Mouse (Mus musculus) megakaryocyte, adult 5-6 weeks (primary cell): ENCODE measurements around the gene Mtg1. TPM values are rescaled to one million over a fixed set of nuclear protein-coding genes. Genes with fewer than 3 reads are reported as not detected.

Experiments
- ATAC-seq: 2 replicates; pipeline ENCODE4 v1.8.0; 2016; ENCODE audit warnings: mild to moderate bottlenecking, inconsistent platforms; ENCODE audit not compliant: poor library complexity, severe bottlenecking
- total RNA-seq, 2 experiments: library from RNA; stranded (forward) in 1 of 2; stranded (reverse) in 1 of 2; fragments of 153-499, 151-499 nt in 1 of 2; fragments of 221-1000, 200-1000 nt in 1 of 2; gene quantifications; 2 replicates each; pipeline versions ENCODE4 v1.2.3 to v1.2.4; 2015 to 2017

Gene Mtg1
- total RNA-seq, 2 experiments from 2014 or later = 5.9 to 10.2 TPM

DNA sequence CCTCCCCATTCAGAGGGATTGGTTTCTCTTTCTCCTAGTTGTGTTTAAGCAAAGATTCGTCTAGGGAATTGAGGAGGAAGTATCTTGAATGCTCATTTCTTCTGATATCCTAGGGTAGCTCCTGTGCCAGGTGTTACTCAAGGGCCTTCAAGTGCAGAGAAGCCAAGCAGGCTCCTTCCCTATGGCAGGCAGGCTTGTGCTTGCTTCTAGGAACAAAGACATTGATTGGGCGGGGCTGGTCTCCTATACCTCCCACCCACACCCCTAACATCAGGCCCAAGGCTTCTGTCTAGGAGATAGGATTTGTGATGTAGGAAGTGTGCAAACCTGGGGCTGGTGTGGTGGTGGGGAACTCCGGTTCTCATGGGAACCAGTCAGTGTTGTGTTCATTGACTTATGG lies 10.4 kb upstream of the Mtg1 start:
- no peak for ATAC-seq

DNA sequence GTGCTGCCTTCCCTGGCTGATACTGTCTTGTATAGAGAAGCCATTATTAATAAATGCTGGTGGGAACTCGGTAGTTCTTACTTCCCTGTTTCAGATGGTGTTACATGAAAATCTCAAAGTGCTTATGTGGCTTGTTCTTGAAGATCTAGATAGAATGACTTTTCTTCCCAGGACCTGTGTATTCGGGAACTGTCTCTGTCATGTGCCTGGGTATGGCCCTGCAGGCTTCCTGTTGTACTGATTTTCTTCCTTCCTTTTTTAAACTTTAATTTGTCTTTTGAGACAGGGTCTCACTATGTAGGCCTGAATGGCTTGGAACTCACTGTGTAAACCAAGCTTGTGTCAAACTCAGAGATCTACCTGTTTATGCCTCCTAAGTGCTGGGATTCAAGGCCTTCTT lies 9.5 kb upstream of the Mtg1 start:
- ATAC-seq = no peak

DNA sequence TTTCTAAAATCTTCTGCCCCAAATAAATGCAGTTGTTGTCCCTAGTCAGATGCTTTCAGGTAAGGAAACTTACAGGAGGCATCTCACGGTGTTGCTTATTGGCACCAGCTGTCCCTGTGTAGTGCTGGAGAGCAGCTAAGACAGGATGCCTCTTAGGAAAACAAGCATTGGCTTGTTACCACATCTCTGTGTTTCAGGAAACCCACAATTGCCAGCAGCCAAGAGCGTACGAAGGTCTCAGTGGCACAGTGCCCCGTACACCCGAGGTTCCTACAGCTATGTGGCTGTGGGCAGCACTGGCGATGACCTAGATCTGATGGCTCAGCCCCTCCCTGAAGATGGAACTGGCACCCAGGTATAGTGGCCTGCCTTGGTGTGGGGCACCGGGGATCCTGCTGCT lies 5.2 kb upstream of the Mtg1 start:
- ATAC-seq = peak; percentile 49

DNA sequence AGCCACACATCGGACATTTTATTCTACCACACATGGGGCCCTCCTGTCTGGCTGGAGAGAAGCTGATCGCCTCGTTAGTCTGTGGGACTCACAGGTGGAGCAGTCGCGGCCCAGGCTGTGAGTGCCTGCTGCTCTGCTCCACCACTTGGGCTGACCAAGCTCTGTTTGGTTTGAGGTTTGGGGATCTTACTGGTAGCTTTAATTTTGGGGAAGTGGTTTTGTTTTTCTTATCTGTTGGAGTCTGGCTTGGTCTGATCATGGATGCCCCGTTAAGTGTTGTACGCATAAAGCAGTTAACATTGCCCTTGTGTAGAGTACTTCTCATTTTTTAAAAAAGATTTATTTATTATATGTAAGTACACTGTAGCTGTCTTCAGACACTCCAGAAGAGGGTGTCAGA lies 3.3 kb upstream of the Mtg1 start:
- peak; percentile 36 for ATAC-seq

DNA sequence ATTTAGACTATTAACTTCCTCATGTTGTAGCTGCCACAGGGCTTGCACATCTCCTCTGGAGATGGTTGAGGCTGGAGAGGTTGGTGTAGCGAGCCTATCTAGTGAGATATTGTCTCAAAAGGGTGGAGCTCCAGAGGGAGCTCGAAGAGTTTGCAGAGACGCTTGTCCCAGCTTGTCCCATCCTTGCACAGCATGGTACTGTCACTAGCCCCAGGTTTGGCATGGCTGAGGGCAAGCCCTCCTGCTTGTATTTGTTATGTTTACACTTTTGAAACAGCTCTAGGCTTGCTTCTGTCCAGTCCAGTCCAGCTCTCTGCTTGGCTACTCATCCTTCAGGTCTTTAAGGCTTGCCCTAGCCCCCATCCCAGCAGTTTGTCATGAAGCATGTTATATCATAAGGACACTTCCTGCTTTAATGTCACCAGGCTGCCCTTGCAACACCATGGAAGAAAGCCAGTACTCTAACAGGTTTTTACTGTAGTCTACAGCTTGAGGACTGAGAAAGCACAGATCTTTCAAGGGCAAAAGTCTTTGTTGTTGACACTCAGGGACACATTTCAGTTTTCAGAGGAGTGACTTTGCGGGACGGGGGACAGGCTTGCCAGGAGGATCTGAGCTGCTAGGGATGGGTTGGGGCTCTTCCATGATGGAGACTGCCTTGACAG lies 2.1 kb upstream of the Mtg1 start:
- peak; percentile 25 for ATAC-seq

DNA sequence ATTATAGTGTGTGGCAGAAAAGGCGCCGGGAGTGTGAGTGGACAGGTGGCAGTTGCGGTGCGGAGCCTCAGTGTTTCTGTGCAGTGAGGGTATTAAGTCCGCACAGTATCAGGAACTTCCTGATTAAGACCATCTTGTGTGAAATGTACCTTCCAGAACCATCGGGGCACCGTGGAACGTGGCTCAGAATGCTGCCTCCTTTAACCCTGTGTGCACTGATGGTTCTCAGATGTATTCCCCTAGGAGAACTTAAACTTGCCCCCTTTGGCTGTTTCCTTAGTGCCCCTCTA lies 602 bp downstream of the Mtg1 start:
- no peak for ATAC-seq

DNA sequence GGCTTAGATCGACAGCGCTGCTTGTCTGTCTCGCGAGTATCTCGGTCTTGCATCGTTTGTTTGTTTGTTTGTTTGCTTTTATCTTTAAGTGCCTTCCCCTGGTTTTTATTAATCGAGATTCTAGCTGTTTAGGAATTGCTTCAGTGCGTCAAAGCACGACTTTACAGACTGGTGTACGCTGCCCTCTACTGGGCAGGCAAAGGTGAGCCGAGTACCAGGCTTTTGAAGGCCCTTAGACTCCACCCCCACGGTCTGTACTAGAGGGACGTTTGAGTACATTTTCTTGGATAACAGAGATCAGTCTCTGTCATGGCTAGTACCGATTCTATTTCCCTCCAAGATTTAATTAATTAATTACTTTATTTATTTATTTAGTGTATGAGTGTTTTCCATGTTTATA lies 4.0 kb downstream of the Mtg1 start:
- ATAC-seq = peak; percentile 73

DNA sequence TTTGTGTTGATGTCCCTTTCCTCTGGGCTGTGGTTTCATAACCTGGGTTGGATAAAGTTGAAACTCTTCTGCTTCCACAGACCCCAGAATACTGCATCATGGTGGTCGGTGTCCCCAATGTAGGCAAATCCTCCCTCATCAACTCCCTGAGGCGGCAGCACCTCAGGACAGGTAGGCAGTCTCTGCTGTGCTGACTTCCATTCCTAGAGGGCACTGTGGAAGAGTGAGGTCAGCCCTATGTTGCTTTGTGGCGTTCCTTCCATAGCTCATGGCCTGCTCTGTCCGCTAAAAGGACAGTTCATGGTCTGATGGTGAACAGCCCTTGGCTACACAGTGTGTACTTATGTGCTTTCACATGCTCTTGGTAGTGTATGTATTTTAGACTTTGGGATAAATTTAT lies 7.2 kb downstream of the Mtg1 start:
- ATAC-seq = no peak

DNA sequence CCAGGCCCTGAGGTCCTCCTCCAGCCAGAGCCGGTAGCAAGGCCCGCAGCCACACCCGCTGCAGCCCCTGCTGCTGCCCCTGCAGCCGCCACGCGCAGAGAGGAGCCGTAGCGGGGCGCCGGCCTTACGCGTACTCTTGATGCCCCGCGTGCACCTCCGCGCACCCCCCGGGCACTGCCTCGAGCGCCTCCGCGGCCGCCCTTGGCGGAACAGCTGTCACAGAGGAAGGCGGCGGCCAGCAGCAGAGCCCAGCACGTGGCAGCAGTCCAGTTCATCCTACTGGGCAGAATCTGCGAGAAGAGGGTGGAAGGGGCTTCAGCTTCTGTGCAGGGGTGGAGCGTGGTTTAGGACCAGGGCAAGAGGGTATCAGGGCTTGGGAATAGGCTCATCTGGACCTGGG lies 16.0 kb downstream of the Mtg1 start:
- ATAC-seq = no peak

DNA sequence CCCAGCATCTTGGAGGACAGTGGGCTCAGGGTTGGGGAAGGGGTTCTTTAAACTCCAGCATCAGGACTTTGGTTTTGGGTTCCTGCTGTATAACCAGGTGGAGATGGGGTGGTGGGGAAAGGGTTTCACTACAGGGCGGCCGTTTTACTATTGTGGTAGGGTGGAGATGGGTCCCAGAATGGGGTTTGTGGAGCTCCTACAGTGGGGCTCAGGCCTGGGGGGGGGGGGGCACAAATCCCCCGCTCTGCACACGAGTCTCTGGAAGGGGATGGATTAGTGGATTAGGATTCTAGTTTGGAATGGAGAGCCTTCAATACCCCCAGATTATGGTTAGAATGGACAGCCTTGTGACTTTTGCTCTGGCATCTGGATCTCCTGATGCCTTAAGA lies 16.5 kb downstream of the Mtg1 start:
- no peak for ATAC-seq

DNA sequence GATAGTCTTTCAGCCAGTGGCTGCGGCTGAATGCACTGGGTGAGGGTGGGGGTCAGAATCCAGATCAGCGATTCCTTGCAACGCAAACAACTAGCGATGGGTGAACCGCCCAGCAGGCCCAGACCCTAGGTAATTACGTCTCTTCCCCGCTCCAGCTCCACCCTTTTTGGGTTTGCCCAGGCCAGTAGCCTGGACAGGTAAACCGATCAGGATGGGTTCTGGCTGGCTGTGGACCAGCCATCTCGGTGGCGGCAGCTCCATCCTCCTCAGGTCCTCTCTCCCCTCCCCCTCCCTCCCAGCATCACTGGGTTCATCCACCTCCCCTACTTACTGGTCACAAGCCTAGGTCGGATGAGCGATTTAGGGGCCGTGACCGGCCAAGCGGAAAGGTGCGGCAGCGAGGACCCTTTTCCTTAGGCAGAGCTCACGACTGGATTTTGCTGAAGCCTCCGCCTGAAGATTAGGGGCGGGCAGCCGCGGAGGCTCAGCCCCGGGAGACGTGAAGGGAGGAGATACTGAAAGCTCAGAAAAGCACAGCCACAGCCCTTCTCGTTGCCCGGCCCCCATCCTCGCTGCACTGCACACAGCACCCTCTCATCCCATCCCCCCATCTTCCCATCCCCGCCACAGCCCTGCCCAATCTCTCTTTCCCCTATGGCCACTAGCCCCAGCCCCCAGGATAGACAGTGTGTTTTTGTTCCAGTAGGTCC lies 17.0 kb downstream of the Mtg1 start, which contains the start of gene Sprn:
Sprn (minus strand) TSS at position 660 of the 710 bp plus-strand sequence.
- ATAC-seq = no peak

DNA sequence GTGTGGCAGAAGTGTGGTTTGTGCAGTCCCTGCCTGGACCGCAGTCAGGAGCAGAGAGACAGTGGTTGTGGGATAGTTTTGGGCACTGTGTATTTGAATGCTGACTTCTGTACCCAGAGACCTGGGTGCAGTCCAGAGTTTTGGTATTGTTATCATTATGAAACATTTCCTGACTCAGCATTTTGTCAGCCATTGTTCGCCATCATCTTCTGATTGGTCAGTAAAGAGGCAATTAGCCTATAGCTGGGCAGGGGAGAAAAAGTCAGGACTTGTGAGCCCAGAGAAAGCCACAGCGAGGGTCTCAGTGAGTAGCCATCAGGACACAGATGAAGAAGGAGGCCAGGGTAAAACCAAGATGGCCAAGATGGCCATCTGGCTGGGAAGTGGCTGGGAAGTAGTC lies 23.0 kb downstream of the Mtg1 start:
- ATAC-seq = no peak

DNA sequence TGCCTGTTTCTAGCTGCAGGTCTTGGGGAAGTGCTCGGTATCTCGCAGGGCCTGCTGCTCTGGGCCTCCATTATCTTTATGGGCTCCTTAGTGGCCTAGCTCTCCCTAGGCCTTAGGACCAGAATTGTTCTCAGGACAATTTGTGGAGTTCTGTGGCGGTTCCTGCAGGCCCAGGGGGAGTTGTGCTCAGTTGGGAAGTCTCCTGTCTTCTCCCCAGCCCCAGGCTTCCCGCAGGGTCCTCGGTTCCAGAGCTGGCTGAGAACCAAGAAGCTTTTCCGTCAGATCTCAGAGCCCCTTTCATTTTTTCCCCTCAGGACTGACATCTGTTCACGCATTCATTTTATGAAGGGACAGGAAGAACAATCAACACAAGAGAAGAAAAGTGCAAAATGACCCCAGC lies 27.3 kb downstream of the Mtg1 start, which contains the start of gene Olfr522:
Olfr522 (minus strand) TSS at position 101 of the 400 bp plus-strand sequence.
- no peak for ATAC-seq

DNA sequence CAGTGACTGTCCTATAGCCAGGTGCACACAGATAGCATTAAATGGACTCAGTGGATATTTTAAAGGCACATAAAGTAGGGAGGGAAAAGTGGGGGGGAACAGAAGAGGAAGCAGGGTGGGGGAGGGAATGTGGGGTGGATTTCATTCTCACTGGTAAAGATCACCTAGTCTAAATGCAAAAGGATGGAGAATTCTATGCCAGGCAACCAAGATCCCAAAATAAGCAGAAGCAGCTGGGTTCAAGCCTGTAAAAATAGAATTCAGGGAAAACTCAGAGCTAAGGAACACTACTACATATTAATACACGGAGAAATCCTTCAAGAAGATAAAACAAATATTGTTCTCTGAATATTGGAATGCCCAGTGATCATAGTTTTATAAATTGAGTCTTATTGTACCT lies 30.6 kb downstream of the Mtg1 start:
- ATAC-seq = no peak

DNA sequence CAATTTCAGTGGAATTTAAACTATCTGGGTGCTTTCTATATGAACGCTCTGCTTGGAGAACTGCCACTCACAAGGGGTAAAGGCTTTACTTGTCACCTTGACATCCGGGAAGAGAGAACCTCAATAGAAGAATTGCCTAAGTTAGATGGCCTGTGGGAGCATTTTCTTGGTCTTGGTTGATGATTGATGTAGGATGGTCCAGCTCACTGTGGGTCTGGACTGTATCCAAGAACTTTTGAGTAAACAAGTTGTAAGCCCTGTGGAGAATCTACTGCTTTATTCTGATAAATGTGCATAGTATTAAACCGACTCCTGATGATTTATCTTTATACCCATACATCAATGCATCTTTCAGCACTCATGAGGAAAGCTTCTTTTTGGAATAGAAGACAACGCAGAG lies 32.0 kb downstream of the Mtg1 start:
- no peak for ATAC-seq

DNA sequence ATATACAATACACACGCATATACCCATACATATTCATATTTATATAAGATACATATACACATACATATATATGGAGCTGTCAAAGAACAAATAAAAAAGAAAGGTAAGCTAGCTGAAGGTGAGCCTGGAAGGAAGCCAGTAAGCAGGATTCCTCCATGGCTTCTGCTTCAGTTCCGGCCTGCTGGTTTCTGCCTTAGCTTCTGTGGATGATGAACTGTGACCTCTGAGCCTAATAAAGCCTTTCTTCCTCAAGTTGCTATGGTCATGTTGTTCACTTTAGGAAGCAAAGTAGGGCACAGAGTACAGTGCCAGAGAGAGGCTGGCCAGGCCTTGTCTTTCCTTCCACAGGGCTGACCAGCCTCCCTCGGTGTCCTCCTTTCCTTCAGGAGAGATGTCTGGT lies 33.5 kb downstream of the Mtg1 start:
- ATAC-seq = no peak

DNA sequence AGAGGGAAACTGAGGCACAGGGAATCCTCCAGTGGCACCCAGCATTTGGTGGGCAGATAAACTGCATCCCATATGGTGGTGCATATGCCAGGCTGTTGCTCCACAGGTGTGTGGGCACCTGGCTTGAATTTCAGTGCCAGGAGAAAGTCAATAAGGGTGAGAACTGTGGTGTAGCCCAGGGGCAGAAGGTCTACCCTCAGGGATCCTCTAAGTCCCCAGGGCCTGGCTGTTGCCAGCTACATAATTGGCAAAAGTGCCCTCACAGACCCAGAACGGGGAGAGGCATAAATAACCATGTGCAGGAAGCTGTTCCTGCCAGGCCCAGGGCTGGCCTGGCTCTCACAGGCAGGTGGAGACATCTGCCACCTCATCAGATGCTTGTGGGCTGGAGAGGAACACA lies 35.6 kb downstream of the Mtg1 start, which contains the start of gene Olfr523:
Olfr523 (plus strand) TSS at position 282 of the 400 bp plus-strand sequence.
- no peak for ATAC-seq

DNA sequence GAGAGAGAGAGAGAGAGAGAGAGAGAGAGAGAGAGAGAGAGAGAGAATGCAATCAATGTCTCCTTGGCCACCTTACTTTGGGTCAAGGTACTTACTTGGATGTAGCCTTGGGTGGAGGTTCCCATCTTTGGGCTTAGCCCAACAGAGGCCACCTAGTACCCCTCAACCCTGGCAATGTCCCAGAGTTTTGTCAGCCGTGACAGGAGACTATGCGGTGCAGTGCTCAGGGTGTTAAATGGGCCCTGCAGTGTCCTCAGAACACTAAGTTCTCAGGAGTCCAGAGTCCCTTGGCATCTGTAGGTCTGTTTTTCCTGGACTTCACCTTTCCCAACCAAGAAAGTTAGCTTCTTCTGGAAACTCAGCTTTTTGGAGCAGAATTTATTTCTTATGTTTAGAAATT lies 41.8 kb downstream of the Mtg1 start:
- no peak for ATAC-seq

DNA sequence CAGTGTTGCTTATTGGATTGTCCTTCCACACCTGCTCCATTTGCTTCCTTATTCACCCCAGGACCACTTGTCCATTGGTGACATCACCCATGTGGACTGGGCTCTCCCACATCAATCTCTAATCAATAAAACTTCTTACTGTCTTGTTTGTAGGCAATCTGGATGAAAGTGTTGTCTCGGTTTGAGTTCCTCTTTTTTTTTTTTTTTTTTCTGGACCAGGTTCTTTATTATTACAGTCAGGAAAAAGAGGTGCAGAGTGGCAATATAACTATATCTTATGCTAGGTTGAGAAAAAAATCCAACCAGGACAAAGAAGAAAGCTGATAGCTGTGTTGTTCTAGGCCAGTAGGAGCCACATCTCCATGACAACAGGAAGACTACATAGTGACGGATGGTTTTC lies 43.3 kb downstream of the Mtg1 start:
- no peak for ATAC-seq

DNA sequence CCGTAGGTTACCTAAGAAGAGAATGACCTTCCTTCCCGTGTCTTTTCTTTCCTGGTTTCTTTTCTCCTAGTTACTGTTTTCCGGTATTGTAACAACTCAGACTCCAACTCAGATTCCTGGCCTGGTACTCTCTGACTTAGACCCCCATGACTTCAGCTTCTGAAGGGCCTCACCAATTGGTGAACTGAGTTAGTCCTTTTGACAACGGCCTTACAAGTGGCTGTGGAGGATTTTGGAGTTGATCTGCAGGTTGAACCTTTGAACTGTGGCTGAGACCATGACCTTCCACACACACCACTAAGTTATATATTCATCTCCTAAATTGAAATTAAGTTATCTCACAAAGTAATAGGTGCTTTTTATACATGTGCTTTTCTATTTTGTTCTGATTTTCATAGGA lies 46.8 kb downstream of the Mtg1 start:
- ATAC-seq = no peak

DNA sequence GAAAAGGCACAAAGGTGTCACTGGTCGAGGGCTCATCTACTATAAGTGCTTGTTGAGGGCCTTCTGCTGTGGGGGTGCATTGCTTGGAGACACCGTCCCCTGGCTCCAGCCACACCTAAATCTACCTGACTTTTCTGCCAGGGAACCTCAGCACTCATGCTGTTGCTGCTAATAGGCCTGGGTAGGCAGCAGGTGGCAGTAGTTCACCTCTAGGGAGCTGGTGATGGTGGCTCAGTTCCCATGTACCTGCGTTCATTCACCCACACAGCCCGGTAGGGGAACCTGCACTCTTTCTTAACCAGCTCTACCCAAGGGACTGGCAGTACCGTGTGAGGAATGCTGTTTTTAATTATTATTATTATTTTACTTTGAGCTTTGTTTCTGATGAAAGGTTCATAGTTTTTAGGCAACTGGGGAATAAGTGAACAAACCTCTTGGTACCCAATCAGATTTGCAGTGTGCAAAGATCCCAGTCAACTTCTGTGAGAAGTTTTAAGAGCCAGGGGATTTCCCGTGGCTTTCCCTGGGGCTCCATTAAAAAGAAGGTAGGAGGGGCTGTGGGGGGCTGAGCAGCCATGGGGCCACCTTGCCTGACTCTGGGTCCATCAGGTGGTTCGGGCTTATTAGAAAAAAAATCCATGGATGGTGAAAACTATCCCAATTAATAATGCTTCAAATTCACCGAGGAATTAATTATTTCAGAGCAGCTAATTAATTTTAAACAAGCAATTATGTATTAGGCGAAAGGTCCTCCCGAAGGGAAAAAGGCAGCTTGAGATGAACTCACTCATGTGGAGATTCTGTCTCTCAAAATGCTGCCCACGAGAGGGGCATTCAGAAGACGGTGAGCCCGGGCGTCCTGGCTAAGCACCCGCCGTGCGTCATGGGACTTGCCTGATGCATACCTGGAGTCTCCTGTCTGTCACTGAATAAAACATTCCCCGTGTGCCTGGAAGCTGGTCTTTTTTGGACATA lies 49.6 kb downstream of the Mtg1 start:
- ATAC-seq = 0 out of 2 replicates have a peak, but pooled peaks have one; percentile 35
